Mouse (Mus musculus) small intestine, adult 2 months (tissue): Measurements from ENCODE around the gene Gadd45g. TPM values are rescaled to one million over a fixed set of nuclear protein-coding genes. Genes with fewer than 3 reads are reported as not detected.

Source experiments
- H3K27ac ChIP-seq: fragments of 200-500 bp; 2 replicates; pipeline ENCODE4 v1.5.1; 2012; ENCODE audit warnings: low read depth, low read length, control low read depth, inconsistent platforms; ENCODE audit not compliant: insufficient read depth
- H3K27me3 ChIP-seq: fragments of 200-500 bp; 2 replicates; pipeline ENCODE4 v1.6.1; 2012; ENCODE audit warnings: mild to moderate bottlenecking, moderate library complexity, low read length, inconsistent platforms; ENCODE audit not compliant: control insufficient read depth, insufficient read depth
- H3K36me3 ChIP-seq: fragments of 200-500 bp; 2 replicates; pipeline ENCODE4 v1.6.1; 2012; ENCODE audit warnings: mild to moderate bottlenecking, low read length, control low read depth, inconsistent platforms; ENCODE audit not compliant: control insufficient read depth, insufficient read depth
- H3K4me1 ChIP-seq: fragments of 200-500 bp; 2 replicates; pipeline ENCODE4 v1.6.1; 2012; ENCODE audit warnings: low read length, inconsistent platforms, mixed read lengths; ENCODE audit not compliant: control insufficient read depth, insufficient read depth, insufficient read length
- H3K4me3 ChIP-seq: fragments of 200-500 bp; 2 replicates; pipeline ENCODE4 v1.5.1; 2012; ENCODE audit warnings: low read depth, mild to moderate bottlenecking, control low read depth, inconsistent platforms, low read length, moderate library complexity
- CTCF ChIP-seq: fragments of 200-500 bp; IDR thresholded peaks from 2 replicates; pipeline ENCODE4 v1.5.1; 2012; ENCODE audit warnings: low read depth, mild to moderate bottlenecking, control low read depth, inconsistent platforms, low read length, moderate library complexity, mixed read lengths; ENCODE audit not compliant: insufficient replicate concordance, insufficient read length; ENCODE audit errors: extremely low read depth
- POLR2A ChIP-seq: fragments of 200-500 bp; IDR thresholded peaks from 2 replicates; pipeline ENCODE4 v1.6.1; 2012; ENCODE audit warnings: low read depth, mild to moderate bottlenecking, control low read depth, inconsistent platforms, low read length, moderate library complexity
- WGBS: fragments of 180-500 bp; shearing (Covaris S2); methylation state at CpG from one replicate; pipeline ENCODE4 v1.1.7; 2018; 5-methylcytosine and 5-hydroxymethylcytosine counted together
- polyA plus RNA-seq: library from polyadenylated mRNA; depleted of rRNA; stranded (reverse); fragments of >200 nt; gene quantifications from 2 replicates; pipeline ENCODE4 v1.2.3, GENCODE M21; 2012

Gadd45g gene
- polyA plus RNA-seq, 1 experiment, result 42.2 TPM

DNA sequence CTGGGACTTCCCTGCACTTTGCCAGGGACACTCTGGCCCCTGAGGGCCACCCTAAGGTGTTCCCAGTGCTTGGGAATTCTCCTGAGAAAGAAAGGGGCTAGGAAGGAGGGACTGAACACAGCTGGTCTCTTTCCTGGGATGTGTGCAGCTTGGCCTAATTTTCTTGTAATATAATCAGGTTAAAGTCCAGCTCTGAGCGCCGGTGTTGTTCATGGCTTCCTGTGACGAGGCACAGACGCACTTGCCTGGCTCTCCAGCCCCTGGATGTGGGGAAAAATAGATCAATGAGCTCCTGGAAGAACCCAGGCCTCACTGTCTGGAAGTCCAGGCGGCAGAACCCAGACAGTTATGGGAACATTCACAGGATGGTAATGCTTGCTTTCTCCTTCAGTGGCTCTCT, 10.7 kb downstream of the Gadd45g start:
- no peak for TF ChIP-seq CTCF
- 15% methylated on average over 5 of the region's 5 CpGs for WGBS
- Histone ChIP-seq H3K27me3 (no peaks in the 10 kb centered on the region), H3K36me3 (no peaks in the 10 kb centered on the region), H3K4me1 (peaks cover 25% of the 10 kb centered on the region), H3K27ac (no peak overlapping the region), H3K4me3 (no peak overlapping the region)

- TF ChIP-seq POLR2A (no peak), CTCF (no peak)
- H3K36me3 ChIP-seq, result no peaks in the 10 kb centered on the region
- H3K4me1 ChIP-seq, result peaks cover 18% of the 10 kb centered on the region; the same call in 1 of the 2 replicates
- no peaks in the 10 kb centered on the region for H3K27me3 ChIP-seq
- WGBS, result 88% methylated on average over 4 of the region's 4 CpGs
- H3K4me3 ChIP-seq, result no peak overlapping the region
- H3K27ac ChIP-seq, result no peak overlapping the region
Measured at GRCm38 (mm10) chr13:51858475-51858874, 12.0 kb downstream of the Gadd45g start.

DNA sequence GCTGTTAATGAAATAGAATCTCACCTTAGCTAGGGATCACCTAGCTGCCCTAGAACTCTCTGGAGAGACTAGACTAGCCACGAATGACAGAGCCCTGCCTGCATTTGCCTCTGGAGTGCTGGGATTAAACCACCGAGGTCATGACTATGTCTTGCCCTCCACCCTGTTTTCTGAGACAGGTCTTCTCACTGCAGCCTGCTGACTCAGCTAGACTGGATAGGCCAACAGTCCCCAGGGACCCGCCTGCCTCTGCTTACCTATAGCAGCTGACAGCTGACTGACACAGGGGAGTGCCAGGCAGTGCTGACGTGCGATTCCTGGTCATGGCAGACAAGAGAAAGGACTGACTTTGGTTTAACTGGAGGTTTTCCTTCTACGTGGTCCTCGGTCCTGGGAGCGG, 12.7 kb downstream of the Gadd45g start:
- Histone ChIP-seq H3K27ac (no peak overlapping the region), H3K36me3 (no peaks in the 10 kb centered on the region), H3K27me3 (no peaks in the 10 kb centered on the region), H3K4me3 (no peak overlapping the region), H3K4me1 (peaks cover 12% of the 10 kb centered on the region; the same call in 1 of the 2 replicates)
- WGBS, result 93% methylated on average over 8 of the region's 8 CpGs
- TF ChIP-seq CTCF (no peak), POLR2A (no peak)

DNA sequence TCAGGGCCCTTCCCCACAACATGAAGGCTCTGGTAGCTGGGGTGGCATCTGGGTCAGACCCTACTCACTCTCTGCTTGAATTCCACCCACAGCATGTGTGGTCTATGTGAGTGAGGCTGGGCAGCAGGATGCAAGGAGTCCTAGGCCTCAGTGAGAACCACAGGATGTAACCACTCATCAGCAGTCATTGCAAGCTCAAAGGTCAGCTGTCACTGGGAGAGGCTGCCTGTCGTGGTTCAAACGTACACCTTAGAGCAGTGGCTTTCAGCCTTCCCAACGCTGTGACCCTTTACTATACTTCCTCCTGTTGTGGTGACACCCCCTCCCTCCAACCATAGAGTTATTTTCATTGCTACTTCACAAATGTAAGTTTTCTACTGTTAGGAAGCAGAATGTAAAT, 13.3 kb downstream of the Gadd45g start:
- H3K27me3 ChIP-seq, result no peaks in the 10 kb centered on the region
- peaks cover 12% of the 10 kb centered on the region; the same call in 1 of the 2 replicates for H3K4me1 ChIP-seq
- TF ChIP-seq POLR2A, result no peak
- TF ChIP-seq CTCF, result no peak
- H3K36me3 ChIP-seq, result no peaks in the 10 kb centered on the region
- H3K4me3 ChIP-seq, result no peak overlapping the region
- no peak overlapping the region for H3K27ac ChIP-seq
- 19% methylated on average over 3 of the region's 3 CpGs for WGBS

DNA sequence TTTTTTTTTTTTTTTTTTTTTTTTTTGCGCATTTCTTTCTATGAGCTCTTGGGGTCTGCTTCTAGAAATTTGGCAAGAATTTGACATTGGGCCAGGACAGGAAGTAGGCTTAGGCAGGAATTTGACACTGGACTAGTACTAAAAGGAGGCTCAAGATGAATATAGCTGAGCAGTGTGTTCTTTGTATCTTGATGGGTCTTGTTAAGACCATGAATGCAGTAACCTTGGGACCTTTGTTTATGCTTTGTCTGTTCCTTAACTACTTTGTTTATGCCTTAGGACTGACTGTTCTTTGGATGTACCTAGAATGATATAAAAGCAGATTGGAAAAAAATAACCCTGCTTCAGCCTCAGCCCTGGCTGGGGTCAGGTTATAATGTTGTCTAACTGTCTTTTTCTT, 16.3 kb downstream of the Gadd45g start:
- 82% methylated on average over 1 of the region's 1 CpGs for WGBS

GRCm38 (mm10) chr13:51866151-51866659, 19.7 kb downstream of the Gadd45g start:
- H3K27me3 ChIP-seq, result no peaks in the 10 kb centered on the region
- 50% methylated on average over 11 of the region's 11 CpGs for WGBS
- H3K27ac ChIP-seq, result no peak overlapping the region
- H3K4me3 ChIP-seq, result no peak overlapping the region
- peaks cover 4% of the 10 kb centered on the region for H3K4me1 ChIP-seq
- TF ChIP-seq POLR2A (no peak), CTCF (no peak)
- no peaks in the 10 kb centered on the region for H3K36me3 ChIP-seq

More for the DNA sequence above, 16.3 kb downstream of the Gadd45g start:
- TF ChIP-seq CTCF, result no peak
- no peak for TF ChIP-seq POLR2A
- H3K4me1 ChIP-seq, result peaks cover 5% of the 10 kb centered on the region; the same call in 1 of the 2 replicates
- no peak overlapping the region for H3K4me3 ChIP-seq
- no peaks in the 10 kb centered on the region for H3K27me3 ChIP-seq
- no peaks in the 10 kb centered on the region for H3K36me3 ChIP-seq
- H3K27ac ChIP-seq, result no peak overlapping the region

DNA sequence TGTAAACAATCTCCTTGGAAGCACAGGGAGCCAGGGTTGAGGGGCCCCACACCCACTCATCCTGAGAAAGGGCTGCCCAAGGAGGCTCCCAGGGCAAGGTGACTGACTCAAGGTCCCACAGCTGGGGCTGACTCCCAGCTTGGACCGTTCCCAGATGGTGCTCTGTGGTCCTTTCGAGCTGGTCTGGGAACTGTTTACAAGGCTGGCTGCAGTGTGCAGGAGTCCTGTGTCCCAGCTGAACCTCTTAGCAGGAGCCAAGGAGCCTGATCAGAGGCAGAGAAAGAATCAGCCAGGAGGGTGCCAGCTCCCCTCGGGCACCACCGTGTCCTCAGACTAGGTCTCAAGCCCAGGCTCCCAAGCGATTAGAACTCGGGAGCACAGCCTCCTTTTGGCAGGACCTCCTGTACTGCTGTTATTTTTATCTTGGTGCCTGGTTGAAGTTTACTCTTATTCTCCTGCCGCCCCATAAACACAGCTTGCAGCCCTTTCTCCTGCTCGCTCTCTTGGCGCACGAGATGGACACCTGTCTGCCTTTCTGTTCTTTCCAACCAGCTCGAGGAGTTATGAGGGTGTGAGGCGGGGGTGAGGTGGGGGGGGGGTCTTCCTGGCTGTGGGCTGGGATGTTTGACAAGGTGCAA, 22.1 kb downstream of the Gadd45g start:
- H3K36me3 ChIP-seq, result no peaks in the 10 kb centered on the region
- peak overlapping the region; percentile 29; the same call in 1 of the 2 replicates for H3K27ac ChIP-seq
- TF ChIP-seq CTCF (no peak), POLR2A (no peak)
- no peak overlapping the region for H3K4me3 ChIP-seq
- H3K27me3 ChIP-seq, result no peaks in the 10 kb centered on the region
- 30% methylated on average over 12 of the region's 12 CpGs for WGBS
- peaks cover 22% of the 10 kb centered on the region for H3K4me1 ChIP-seq

GRCm38 (mm10) chr13:51869129-51869491, 22.6 kb downstream of the Gadd45g start:
- 70% methylated on average over 9 of the region's 9 CpGs for WGBS
- Histone ChIP-seq H3K4me1 (peaks cover 22% of the 10 kb centered on the region), H3K36me3 (no peaks in the 10 kb centered on the region), H3K4me3 (no peak overlapping the region), H3K27ac (no peak overlapping the region), H3K27me3 (no peaks in the 10 kb centered on the region)
- TF ChIP-seq CTCF (no peak), POLR2A (no peak)
